Mouse (Mus musculus): ENCODE results near the gene Camta1.

Camta1 gene

GRCm38 (mm10) chr4:150869276-150870197 is 992.1 kb downstream of the Camta1 start:
- CTCF ChIA-PET, result interaction anchor here in 2 of 4 experiments (0.6 to 1.4 kb wide), 2 partner anchors 206 to 608 kb away, joined by 3 read pairs; no protein-coding TSS in a partner anchor
- POLR2A ChIA-PET, result interaction anchor here in 3 of 4 experiments (0.6 to 4.1 kb wide), 11 partner anchors 9 to 192 kb away, joined by 3 to 40 read pairs (median 7); no protein-coding TSS in a partner anchor

- ChIA-PET POLR2A (interaction anchor here in 2 of 4 experiments (1.4 to 4.7 kb wide), 4 partner anchors 9 to 12 kb away, joined by 3 to 45 read pairs (median 28); no protein-coding TSS in a partner anchor), CTCF (no interaction called here)
These were observed 992.8 kb downstream of the Camta1 start for GRCm38 (mm10) chr4:150868859-150869258.

- CTCF ChIA-PET, result no interaction called here
- POLR2A ChIA-PET, result interaction anchor here in 3 of 4 experiments (0.5 to 5.7 kb wide), 6 partner anchors 9 to 32 kb away, joined by 3 to 45 read pairs (median 10); no protein-coding TSS in a partner anchor
These were observed 993.5 kb downstream of the Camta1 start for GRCm38 (mm10) chr4:150868161-150868560.

All from embryonic stem cell, embryonic (primary cell).